Mouse (Mus musculus) midbrain, embryonic 15.5 days (tissue): Measurements from ENCODE around the gene Nptxr. TPM values are rescaled to one million over a fixed set of nuclear protein-coding genes. Genes with fewer than 3 reads are reported as not detected.
A peak's percentile ranks its signal among the peaks of the same experiment; 100 is the strongest.

Experiments used
- ATAC-seq: fragments of 200-750 bp; cut with Nextera tagmentation; replicated peaks from 2 replicates; pipeline ENCODE4 v1.8.0; 2017; ENCODE audit warnings: moderate TSS enrichment
- H3K27ac ChIP-seq: fragments of 300-500 bp; sonication (generic); 2 replicates; pipeline ENCODE4 v1.5.1; 2015; ENCODE audit warnings: mild to moderate bottlenecking, inconsistent platforms
- H3K27me3 ChIP-seq: fragments of 300-500 bp; sonication (generic); replicated peaks from 2 replicates; pipeline ENCODE4 v1.6.1; 2015; ENCODE audit warnings: inconsistent platforms
- H3K36me3 ChIP-seq: fragments of 300-500 bp; sonication (generic); replicated peaks from 2 replicates; pipeline ENCODE4 v1.6.1; 2015; ENCODE audit warnings: inconsistent platforms
- H3K4me1 ChIP-seq: fragments of 300-500 bp; sonication (generic); 2 replicates; pipeline ENCODE4 v1.6.1; 2015; ENCODE audit warnings: inconsistent platforms
- H3K4me2 ChIP-seq: fragments of 300-500 bp; sonication (generic); 2 replicates; pipeline ENCODE4 v1.6.1; 2015; ENCODE audit warnings: inconsistent platforms, mild to moderate bottlenecking, moderate library complexity
- H3K4me3 ChIP-seq: fragments of 300-500 bp; sonication (generic); 2 replicates; pipeline ENCODE4 v1.5.1; 2015; ENCODE audit warnings: mild to moderate bottlenecking, inconsistent platforms
- H3K9ac ChIP-seq: fragments of 300-500 bp; sonication (generic); 2 replicates; pipeline ENCODE4 v1.6.1; 2015; ENCODE audit warnings: mild to moderate bottlenecking, inconsistent platforms
- H3K9me3 ChIP-seq: fragments of 300-500 bp; sonication (generic); 2 replicates; pipeline ENCODE4 v1.6.1; 2016; ENCODE audit warnings: inconsistent platforms
- WGBS: fragments of 180-500 bp; shearing (Covaris S2); methylation state at CpG from one replicate; pipeline ENCODE4 v1.1.7; 2015; ENCODE audit warnings: mixed read lengths; 5-methylcytosine and 5-hydroxymethylcytosine counted together
- polyA plus RNA-seq: library from polyadenylated mRNA; unstranded; fragments of >200 nt; fragmentation: Nextera tagmentation; extraction: Ambion mirVana; gene quantifications from 2 replicates; pipeline ENCODE4 v1.2.1, GENCODE M21; 2015

The Nptxr gene
- polyA plus RNA-seq, 1 experiment from 2014 or later, result 54.8 TPM

DNA sequence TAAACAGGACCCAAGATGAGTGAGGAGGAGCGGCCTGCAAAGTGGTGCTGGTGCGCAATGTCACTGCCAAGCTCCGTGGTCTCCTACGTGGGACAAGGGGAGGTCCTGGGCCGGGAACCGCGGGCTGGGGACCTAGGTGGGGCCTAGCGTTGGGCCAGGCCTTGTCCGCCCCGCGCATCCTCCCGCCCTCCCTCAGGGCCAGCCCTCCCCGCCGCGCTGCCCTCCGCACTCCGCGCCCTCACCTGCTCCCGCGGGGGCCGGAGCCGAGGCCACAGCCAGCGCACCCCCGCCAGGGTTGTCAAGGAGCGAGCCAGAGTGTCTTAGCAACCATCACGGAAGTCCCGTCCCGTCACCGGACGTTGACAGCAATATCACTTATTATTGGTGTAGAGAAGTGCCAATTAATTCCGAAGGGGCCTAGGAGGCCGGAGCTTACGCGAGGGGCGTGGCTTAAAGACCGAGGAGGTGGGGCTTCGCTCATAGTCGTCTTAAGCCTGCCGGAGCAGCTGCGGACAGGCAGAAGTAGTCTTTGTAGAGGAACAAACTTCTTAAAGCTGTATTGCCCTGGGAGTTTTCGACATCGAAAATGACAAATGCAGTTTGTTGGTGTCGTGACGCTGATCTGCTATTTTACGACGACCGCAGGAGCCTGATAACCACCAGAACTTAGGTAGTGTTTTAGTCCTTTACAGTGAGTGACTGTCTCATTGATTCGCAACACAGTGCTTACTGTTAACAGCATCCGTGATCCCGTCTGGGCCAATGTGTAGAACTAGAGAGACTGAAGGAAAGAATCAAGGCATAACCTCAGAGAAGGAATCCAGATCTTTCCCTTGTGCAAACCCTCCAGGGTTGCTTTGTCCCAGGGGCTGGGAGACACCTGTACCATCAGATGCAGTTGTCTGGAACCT lies 30.2 kb downstream of the Nptxr start:
- Histone ChIP-seq H3K27ac (peak overlapping the region; percentile 66), H3K36me3 (no peaks in the 10 kb centered on the region), H3K4me1 (peaks cover 34% of the 10 kb centered on the region), H3K4me3 (peak overlapping the region; percentile 72), H3K4me2 (peak overlapping the region; percentile 82), H3K27me3 (no peaks in the 10 kb centered on the region), H3K9me3 (no peaks in the 10 kb centered on the region), H3K9ac (peak overlapping the region; percentile 73)
- ATAC-seq, result peak; percentile 98
- under 1% methylated on average over 50 of the region's 50 CpGs for WGBS

- Histone ChIP-seq H3K4me2 (no peak overlapping the region), H3K27ac (no peak overlapping the region), H3K27me3 (no peaks in the 10 kb centered on the region), H3K4me1 (peaks cover 34% of the 10 kb centered on the region), H3K4me3 (no peak overlapping the region), H3K9ac (no peak overlapping the region), H3K36me3 (no peaks in the 10 kb centered on the region), H3K9me3 (no peaks in the 10 kb centered on the region)
- 65% methylated on average over 21 of the region's 21 CpGs for WGBS
- no peak for ATAC-seq
Measured at GRCm38 (mm10) chr15:79770629-79771240, 33.8 kb downstream of the Nptxr start.

DNA sequence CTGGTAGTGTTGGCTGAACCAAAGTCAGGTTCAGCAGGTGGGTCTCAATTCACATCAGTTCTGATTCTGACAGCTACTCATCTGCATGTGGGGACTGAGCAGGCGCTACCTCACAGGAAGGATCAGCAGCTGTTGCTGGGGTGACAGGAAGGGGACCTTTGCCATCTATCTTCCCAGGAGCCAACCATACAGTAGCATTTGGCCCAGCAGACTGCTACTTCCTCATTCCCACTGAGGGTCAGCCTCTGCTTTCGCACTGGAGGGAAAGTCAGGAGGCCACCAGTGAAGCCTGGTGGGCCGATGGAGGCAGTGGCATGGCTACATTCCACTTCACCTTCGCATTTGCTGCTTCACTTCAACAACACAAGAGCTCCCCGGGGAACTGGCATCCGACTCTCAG lies 36.3 kb downstream of the Nptxr start:
- H3K4me1 ChIP-seq, result peaks cover 19% of the 10 kb centered on the region
- H3K27me3 ChIP-seq, result no peaks in the 10 kb centered on the region
- no peak overlapping the region for H3K4me3 ChIP-seq
- WGBS, result 52% methylated on average over 6 of the region's 6 CpGs
- ATAC-seq, result no peak
- H3K4me2 ChIP-seq, result no peak overlapping the region
- no peaks in the 10 kb centered on the region for H3K9me3 ChIP-seq
- peaks cover 3% of the 10 kb centered on the region; the same call in 1 of the 2 replicates for H3K36me3 ChIP-seq
- H3K9ac ChIP-seq, result no peak overlapping the region
- no peak overlapping the region for H3K27ac ChIP-seq

DNA sequence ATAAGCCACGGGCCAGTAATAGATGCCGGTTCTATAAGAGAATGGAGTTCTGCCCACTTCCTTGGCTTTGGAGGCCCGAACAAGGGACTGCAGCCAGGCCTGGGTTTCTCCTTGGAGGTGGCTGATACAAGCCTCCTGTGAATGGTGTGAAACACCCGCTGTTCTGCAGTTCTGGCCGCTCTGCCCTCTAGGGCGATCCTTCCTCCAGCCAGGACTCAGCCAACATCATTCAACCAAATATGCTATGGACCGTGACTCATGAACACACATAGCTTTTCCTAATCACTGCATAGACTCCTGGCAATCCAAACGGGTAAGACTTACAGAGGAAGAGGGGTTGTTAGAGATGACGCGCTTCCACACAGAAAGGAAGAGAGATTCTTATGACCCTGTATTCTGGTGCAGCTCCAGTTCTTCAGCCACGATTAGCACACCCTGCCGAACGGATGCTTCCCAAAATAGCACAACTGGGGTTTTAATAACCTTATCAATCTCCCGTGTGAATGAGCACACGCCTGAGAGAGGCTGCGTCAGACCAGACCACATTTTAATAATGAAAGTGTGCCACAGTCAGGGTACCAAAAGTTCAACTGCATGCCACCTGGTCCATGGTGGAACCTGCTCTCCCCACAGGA lies 37.1 kb downstream of the Nptxr start:
- H3K27ac ChIP-seq, result no peak overlapping the region
- H3K4me2 ChIP-seq, result no peak overlapping the region
- H3K27me3 ChIP-seq, result no peaks in the 10 kb centered on the region
- no peak overlapping the region for H3K4me3 ChIP-seq
- H3K36me3 ChIP-seq, result peaks cover 12% of the 10 kb centered on the region
- ATAC-seq, result no peak
- 91% methylated on average over 16 of the region's 16 CpGs for WGBS
- H3K9me3 ChIP-seq, result no peaks in the 10 kb centered on the region
- H3K9ac ChIP-seq, result no peak overlapping the region
- peaks cover 11% of the 10 kb centered on the region for H3K4me1 ChIP-seq

GRCm38 (mm10) chr15:79766586-79767071 lies 37.9 kb downstream of the Nptxr start:
- H3K4me1 ChIP-seq, result peaks cover 8% of the 10 kb centered on the region

GRCm38 (mm10) chr15:79766168-79766567 lies 38.4 kb downstream of the Nptxr start:
- Histone ChIP-seq H3K27me3 (no peaks in the 10 kb centered on the region), H3K4me2 (no peak overlapping the region), H3K4me3 (no peak overlapping the region), H3K36me3 (peaks cover 13% of the 10 kb centered on the region), H3K27ac (no peak overlapping the region), H3K9me3 (no peaks in the 10 kb centered on the region), H3K4me1 (peaks cover 3% of the 10 kb centered on the region), H3K9ac (no peak overlapping the region)
- 77% methylated on average over 9 of the region's 10 CpGs for WGBS
- no peak for ATAC-seq

More at GRCm38 (mm10) chr15:79766586-79767071, 37.9 kb downstream of the Nptxr start:
- Histone ChIP-seq H3K27ac (no peak overlapping the region), H3K4me2 (no peak overlapping the region), H3K36me3 (peaks cover 13% of the 10 kb centered on the region), H3K4me3 (no peak overlapping the region), H3K9me3 (no peaks in the 10 kb centered on the region), H3K9ac (no peak overlapping the region), H3K27me3 (no peaks in the 10 kb centered on the region)
- no peak for ATAC-seq
- 84% methylated on average over 10 of the region's 10 CpGs for WGBS

DNA sequence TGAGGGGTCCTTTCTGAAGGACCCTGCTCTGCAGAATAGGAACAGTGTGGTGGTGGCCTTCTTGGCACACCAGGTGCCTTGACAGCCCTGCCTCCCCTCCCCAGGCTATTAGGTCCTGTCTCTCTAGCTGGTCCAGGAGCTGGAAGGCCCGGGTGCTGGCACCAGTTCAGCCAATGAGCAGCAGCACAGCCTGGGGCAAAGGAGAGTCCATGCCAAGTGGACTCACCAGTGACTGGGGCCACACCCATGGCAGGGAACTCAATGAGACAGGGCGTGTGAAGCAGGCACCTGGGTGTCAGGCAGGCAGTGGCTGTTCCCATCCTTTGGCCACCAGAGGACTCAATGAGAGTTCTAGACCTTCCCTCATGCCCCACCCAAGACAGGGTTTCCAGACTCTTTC lies 39.2 kb downstream of the Nptxr start:
- Histone ChIP-seq H3K4me1 (no peaks in the 10 kb centered on the region; the same call in 1 of the 2 replicates), H3K9me3 (no peaks in the 10 kb centered on the region), H3K9ac (no peak overlapping the region), H3K4me3 (no peak overlapping the region), H3K27me3 (no peaks in the 10 kb centered on the region), H3K36me3 (peaks cover 13% of the 10 kb centered on the region), H3K27ac (no peak overlapping the region), H3K4me2 (no peak overlapping the region)
- no peak for ATAC-seq
- WGBS, result 79% methylated on average over 2 of the region's 2 CpGs

DNA sequence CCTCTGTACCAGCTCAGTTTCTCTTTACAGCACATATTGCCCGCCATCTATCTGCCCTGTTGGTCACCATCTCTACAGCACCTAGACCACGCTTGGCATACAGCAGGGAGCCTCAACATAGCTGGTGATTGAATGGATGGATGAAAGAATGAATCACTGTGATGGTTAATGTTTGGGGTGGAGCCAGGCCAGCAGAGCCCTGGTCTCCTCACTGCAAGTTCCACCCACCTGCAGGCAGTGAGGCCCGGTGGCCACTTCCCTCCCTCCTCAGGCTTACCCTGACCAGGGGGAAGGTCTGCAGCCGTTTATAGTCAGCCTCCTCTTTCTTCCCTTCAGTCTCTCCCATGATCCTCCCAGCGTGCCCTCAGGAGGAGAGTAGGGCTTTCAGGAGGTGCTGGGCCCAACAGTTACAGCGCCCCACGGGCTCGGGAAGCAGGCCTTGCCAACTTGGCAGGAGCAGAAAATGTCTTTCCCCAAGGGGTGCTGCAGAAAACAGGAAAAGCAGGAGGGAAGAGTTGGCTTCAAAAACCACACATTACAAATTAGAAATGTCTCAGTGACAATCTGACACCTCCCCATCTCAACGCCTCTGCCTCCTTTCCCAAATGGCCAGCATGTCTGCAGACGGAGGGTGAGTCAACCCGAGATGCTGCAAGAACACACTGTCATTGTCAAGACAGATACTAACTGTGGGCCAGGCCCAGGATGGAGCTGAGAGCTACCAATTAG lies 39.9 kb downstream of the Nptxr start:
- no peaks in the 10 kb centered on the region; the same call in 1 of the 2 replicates for H3K4me1 ChIP-seq
- no peak for ATAC-seq
- H3K9ac ChIP-seq, result no peak overlapping the region
- H3K27ac ChIP-seq, result no peak overlapping the region
- no peaks in the 10 kb centered on the region for H3K9me3 ChIP-seq
- peaks cover 13% of the 10 kb centered on the region for H3K36me3 ChIP-seq
- H3K27me3 ChIP-seq, result no peaks in the 10 kb centered on the region
- no peak overlapping the region for H3K4me2 ChIP-seq
- H3K4me3 ChIP-seq, result no peak overlapping the region
- 89% methylated on average over 11 of the region's 11 CpGs for WGBS

- 89% methylated on average over 7 of the region's 7 CpGs for WGBS
- Histone ChIP-seq H3K4me2 (no peak overlapping the region), H3K9ac (no peak overlapping the region), H3K27me3 (no peaks in the 10 kb centered on the region), H3K4me3 (no peak overlapping the region), H3K4me1 (no peaks in the 10 kb centered on the region; the same call in 1 of the 2 replicates), H3K36me3 (peaks cover 13% of the 10 kb centered on the region), H3K27ac (no peak overlapping the region), H3K9me3 (no peaks in the 10 kb centered on the region)
- ATAC-seq, result no peak
Measured at GRCm38 (mm10) chr15:79763601-79764246, 40.8 kb downstream of the Nptxr start.

DNA sequence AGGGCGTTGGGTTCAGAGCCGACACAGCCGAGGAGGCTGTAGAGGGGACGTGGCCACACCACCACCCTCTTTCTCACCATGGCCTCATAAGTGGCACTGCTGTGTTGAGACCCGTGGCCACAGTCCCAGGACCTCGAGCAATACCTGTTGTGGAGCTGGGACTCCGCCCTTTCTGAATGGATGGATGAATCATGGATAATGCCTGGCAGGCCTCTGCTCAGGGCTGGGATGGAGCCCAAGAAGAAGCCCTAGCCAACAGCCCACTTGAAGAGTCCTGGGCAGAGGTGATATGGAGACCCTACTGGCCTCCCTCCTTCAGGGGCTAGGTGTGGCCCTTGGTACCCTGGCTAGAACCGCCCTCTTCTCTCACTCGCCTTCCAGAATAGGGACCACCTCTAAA lies 41.6 kb downstream of the Nptxr start:
- no peak for ATAC-seq
- Histone ChIP-seq H3K4me3 (no peak overlapping the region), H3K4me2 (no peak overlapping the region), H3K9me3 (no peaks in the 10 kb centered on the region), H3K36me3 (peaks cover 13% of the 10 kb centered on the region), H3K9ac (no peak overlapping the region), H3K4me1 (no peaks in the 10 kb centered on the region; the same call in 1 of the 2 replicates), H3K27ac (no peak overlapping the region), H3K27me3 (no peaks in the 10 kb centered on the region)
- 92% methylated on average over 9 of the region's 9 CpGs for whole genome bisulfite sequencing

GRCm38 (mm10) chr15:79760956-79761355 lies 43.6 kb downstream of the Nptxr start:
- H3K4me3 ChIP-seq, result no peak overlapping the region
- 89% methylated on average over 6 of the region's 6 CpGs for WGBS

More at GRCm38 (mm10) chr15:79760956-79761355, 43.6 kb downstream of the Nptxr start:
- Histone ChIP-seq H3K9me3 (no peaks in the 10 kb centered on the region), H3K9ac (no peak overlapping the region), H3K4me2 (no peak overlapping the region), H3K36me3 (peaks cover 13% of the 10 kb centered on the region), H3K27me3 (no peaks in the 10 kb centered on the region), H3K4me1 (peaks cover 3% of the 10 kb centered on the region; the same call in 1 of the 2 replicates), H3K27ac (no peak overlapping the region)
- ATAC-seq, result no peak
